In genomic region chr5:67662715-67663114, GRCm38 (mm10) we compare ENCODE assay signal across 23 mouse cellular contexts. TPM values are rescaled to one million over a fixed set of nuclear protein-coding genes. Genes with fewer than 3 reads are reported as not detected.
DNase-seq lines count a peak whose midpoint lies in the region; ATAC-seq lines count a peak whose summit lies in the region.
"Had no signal": no experiment of that assay in that cellular context is flagged by ENCODE, and none has a peak within 500 bp of the region (broad histone marks: within the 10 kb centered on the region; RNA-seq: fewer than 3 reads in every experiment).

No protein-coding gene starts in this region.

- no peak overlapping the region for H3K9ac ChIP-seq in kidney, embryonic 16.5 days (replicated peaks; ENCODE audit: low read length)
- H3K9ac ChIP-seq in kidney, embryonic 14.5 days (ENCODE audit: low read depth, low read length) = no peak overlapping the region
- no peak overlapping the region for H3K9ac ChIP-seq in midbrain, embryonic 13.5 days (replicated peaks)
- H3K9ac ChIP-seq in midbrain, embryonic 16.5 days (ENCODE audit: low read depth, low read length) = no peak overlapping the region
- H3K9ac ChIP-seq: embryonic facial prominence, embryonic 13.5 days; forebrain, embryonic 12.5 days; heart, embryonic 12.5 days; hindbrain, embryonic 12.5 days had no signal

- no peak overlapping the region for H3K4me2 ChIP-seq in kidney, embryonic 16.5 days (replicated peaks; ENCODE audit: low read depth, low read length)
- H3K4me2 ChIP-seq in kidney, embryonic 14.5 days (replicated peaks; ENCODE audit: low read depth, low read length) = no peak overlapping the region
- no peak overlapping the region for H3K4me2 ChIP-seq in midbrain, embryonic 13.5 days (replicated peaks)
- H3K4me2 ChIP-seq in midbrain, embryonic 16.5 days (ENCODE audit: low read length) = no peak overlapping the region
- H3K4me2 ChIP-seq: embryonic facial prominence, embryonic 13.5 days; forebrain, embryonic 12.5 days; heart, embryonic 12.5 days; hindbrain, embryonic 12.5 days had no signal

- no peak for DNase-seq in frontal cortex, postnatal 25 days (ENCODE audit: low spot score in 2 of 2)
- peak; percentile 11 to 28 for DNase-seq in layer of hippocampus, postnatal 14 days (ENCODE audit: low spot score in 2 of 2)
- no peak for DNase-seq in layer of hippocampus, postnatal 10 days (ENCODE audit: low spot score in 2 of 2)
- DNase-seq: adrenal gland, postnatal 10 days; B cell, adult 2 months; cerebellum, adult 18-20 months; cerebellum, adult 9-11 months; cerebellum, postnatal 36 days; gastrocnemius, adult 2 months; gastrocnemius, postnatal 25 days had no signal

- H3K36me3 ChIP-seq in kidney, embryonic 16.5 days (ENCODE audit: insufficient read depth, low read length) = peaks cover 7% of the 10 kb centered on the region; the same call in 1 of the 2 replicates
- H3K36me3 ChIP-seq in kidney, embryonic 14.5 days (ENCODE audit: control insufficient read depth, insufficient read depth, low read length) = peaks cover 3% of the 10 kb centered on the region; the same call in 1 of the 2 replicates
- H3K36me3 ChIP-seq in midbrain, embryonic 13.5 days = peaks cover 20% of the 10 kb centered on the region
- peaks cover 10% of the 10 kb centered on the region for H3K36me3 ChIP-seq in midbrain, embryonic 16.5 days (ENCODE audit: control insufficient read depth, insufficient read depth, low read length)
- H3K36me3 ChIP-seq: embryonic facial prominence, embryonic 13.5 days; heart, embryonic 12.5 days had no signal

- no peaks in the 10 kb centered on the region for H3K9me3 ChIP-seq in kidney, embryonic 16.5 days (ENCODE audit: low read length)
- no peaks in the 10 kb centered on the region for H3K9me3 ChIP-seq in kidney, embryonic 14.5 days (ENCODE audit: control insufficient read depth, low read length)
- no peaks in the 10 kb centered on the region for H3K9me3 ChIP-seq in midbrain, embryonic 13.5 days
- no peaks in the 10 kb centered on the region for H3K9me3 ChIP-seq in midbrain, embryonic 16.5 days (replicated peaks; ENCODE audit: control insufficient read depth, low read length, poor library complexity, severe bottlenecking)
- H3K9me3 ChIP-seq: embryonic facial prominence, embryonic 13.5 days; forebrain, embryonic 12.5 days; G1E; heart, embryonic 12.5 days; hindbrain, embryonic 12.5 days had no signal

- ATAC-seq in frontal cortex, adult (ENCODE audit: low TSS enrichment) = 0 out of 2 replicates have a peak, but pooled peaks have one; percentile 17
- ATAC-seq in kidney, embryonic 16.5 days (ENCODE audit: low FRiP score, low TSS enrichment) = 0 out of 2 replicates have a peak, but pooled peaks have one; percentile 4
- ATAC-seq in kidney, embryonic 14.5 days (ENCODE audit: low FRiP score, low TSS enrichment) = no peak
- peak; percentile 48; the same call in 1 of the 2 replicates for ATAC-seq in midbrain, embryonic 13.5 days
- no peak for ATAC-seq in midbrain, embryonic 16.5 days
- ATAC-seq: CD4-positive, CD25-positive, alpha-beta regulatory T cell, adult 4 months; forebrain, embryonic 16.5 days had no signal

- H3K27ac ChIP-seq in kidney, embryonic 16.5 days (ENCODE audit: low read length) = no peak overlapping the region
- no peak overlapping the region for H3K27ac ChIP-seq in kidney, embryonic 14.5 days (ENCODE audit: low read depth, low read length)
- no peak overlapping the region for H3K27ac ChIP-seq in midbrain, embryonic 13.5 days
- no peak overlapping the region for H3K27ac ChIP-seq in midbrain, embryonic 16.5 days (ENCODE audit: low read length)
- H3K27ac ChIP-seq: embryonic facial prominence, embryonic 13.5 days; forebrain, embryonic 12.5 days; gastrocnemius, adult 2 months; hindbrain, embryonic 12.5 days had no signal

- H3K27me3 ChIP-seq in kidney, embryonic 16.5 days (ENCODE audit: insufficient read depth, low read length) = no peaks in the 10 kb centered on the region
- H3K27me3 ChIP-seq in kidney, embryonic 14.5 days (ENCODE audit: control insufficient read depth, insufficient read depth, low read length) = no peaks in the 10 kb centered on the region
- H3K27me3 ChIP-seq in midbrain, embryonic 13.5 days = peaks cover 94% of the 10 kb centered on the region
- peaks cover 33% of the 10 kb centered on the region for H3K27me3 ChIP-seq in midbrain, embryonic 16.5 days (ENCODE audit: control insufficient read depth, insufficient read depth, low read depth, low read length)
- H3K27me3 ChIP-seq: heart, embryonic 12.5 days had no signal

- WGBS in kidney, embryonic 16.5 days = 46% methylated on average over 6 of the region's 6 CpGs
- WGBS in kidney, embryonic 14.5 days = 48% methylated on average over 6 of the region's 6 CpGs
- WGBS in midbrain, embryonic 13.5 days = 24% methylated on average over 6 of the region's 6 CpGs
- WGBS in midbrain, embryonic 16.5 days = 48% methylated on average over 6 of the region's 6 CpGs

- no peak overlapping the region for H3K4me3 ChIP-seq in kidney, embryonic 16.5 days (ENCODE audit: low read length)
- H3K4me3 ChIP-seq in kidney, embryonic 14.5 days (ENCODE audit: low read length) = no peak overlapping the region
- H3K4me3 ChIP-seq in midbrain, embryonic 13.5 days (replicated peaks) = no peak overlapping the region
- no peak overlapping the region for H3K4me3 ChIP-seq in midbrain, embryonic 16.5 days (ENCODE audit: low read depth, low read length)
- H3K4me3 ChIP-seq: embryonic facial prominence, embryonic 13.5 days; forebrain, embryonic 12.5 days; gastrocnemius, adult 2 months; heart, embryonic 12.5 days; hindbrain, embryonic 12.5 days had no signal

- H3K4me1 ChIP-seq in kidney, embryonic 16.5 days (ENCODE audit: insufficient read depth, low read length) = no peaks in the 10 kb centered on the region
- peaks cover 6% of the 10 kb centered on the region; the same call in 1 of the 2 replicates for H3K4me1 ChIP-seq in kidney, embryonic 14.5 days (ENCODE audit: control insufficient read depth, insufficient read depth, low read length)
- H3K4me1 ChIP-seq in midbrain, embryonic 13.5 days (replicated peaks) = 0 out of 2 replicates have a peak, but pooled peaks cover 4% of the 10 kb centered on the region
- no peaks in the 10 kb centered on the region for H3K4me1 ChIP-seq in midbrain, embryonic 16.5 days (ENCODE audit: control insufficient read depth, insufficient read depth, low read length)

RNA-seq across cellular contexts. Expression of gene Shisa3, which starts 55.0 kb away (rescaled TPM):
- polyA plus RNA-seq in kidney, embryonic 16.5 days (2015; fragmentation: Nextera tagmentation; extraction: Ambion mirVana) = 92.3 and 109 TPM in 2 replicates
- 110 and 145 TPM in 2 replicates for polyA plus RNA-seq in kidney, embryonic 14.5 days (2014; fragmentation: Nextera tagmentation; extraction: Ambion mirVana)
- under 1 TPM; 0.21 to 0.23 TPM for total RNA-seq in layer of hippocampus, postnatal 14 days (2021)
- under 1 TPM; 0.42 to 0.48 TPM for total RNA-seq in layer of hippocampus, postnatal 10 days (2021)
- 17.2 and 17.6 TPM in 2 replicates for polyA plus RNA-seq in midbrain, embryonic 13.5 days (2015; fragmentation: Nextera tagmentation; extraction: Ambion mirVana)
- 16.3 and 19.5 TPM in 2 replicates for polyA plus RNA-seq in midbrain, embryonic 16.5 days (2015; fragmentation: Nextera tagmentation; extraction: Ambion mirVana)
- total RNA-seq: granulocyte monocyte progenitor cell, adult 5-6 weeks had no signal
- polyA plus RNA-seq: G1E had no signal

Comparison
In these comparisons a context has a peak if more than half of its experiments do, and no peak if none do; other contexts are left out.
1. ATAC-seq: peak in frontal cortex, adult (single experiment), kidney, embryonic 16.5 days (single experiment) and midbrain, embryonic 13.5 days (single experiment); none in kidney, embryonic 14.5 days (single experiment) and midbrain, embryonic 16.5 days (single experiment).
2. DNase-seq: peak in layer of hippocampus, postnatal 14 days (2 of 2); none in frontal cortex, postnatal 25 days (0 of 2) and layer of hippocampus, postnatal 10 days (0 of 2).